Mouse (Mus musculus) stomach, postnatal 0 days (tissue): ENCODE results near the gene Mfsd10. TPM values are rescaled to one million over a fixed set of nuclear protein-coding genes. Genes with fewer than 3 reads are reported as not detected.

Source experiments
- ATAC-seq: fragments of 200-750 bp; cut with Nextera tagmentation; 2 replicates; pipeline ENCODE4 v1.8.0; 2017; ENCODE audit not compliant: low FRiP score, low TSS enrichment
- DNase-seq: peaks from one replicate; pipeline ENCODE4 v3.0.0-alpha.2; 2016; ENCODE audit warnings: low spot score
- H3K27ac ChIP-seq: fragments of 300-500 bp; sonication (generic); replicated peaks from 2 replicates; pipeline ENCODE4 v1.5.1; 2014; ENCODE audit warnings: mild to moderate bottlenecking, control low read depth
- H3K27me3 ChIP-seq: fragments of 300-500 bp; sonication (generic); 2 replicates; pipeline ENCODE4 v1.6.1; 2014; ENCODE audit warnings: low read length; ENCODE audit not compliant: control insufficient read depth, insufficient read depth
- H3K36me3 ChIP-seq: fragments of 300-500 bp; sonication (generic); 2 replicates; pipeline ENCODE4 v1.6.1; 2014; ENCODE audit warnings: low read length, mixed read lengths; ENCODE audit not compliant: control insufficient read depth, insufficient read depth
- H3K4me1 ChIP-seq: fragments of 300-500 bp; sonication (generic); replicated peaks from 2 replicates; pipeline ENCODE4 v1.6.1; 2014; ENCODE audit warnings: antibody characterized with exemption; ENCODE audit not compliant: control insufficient read depth, insufficient read depth
- H3K4me2 ChIP-seq: fragments of 300-500 bp; sonication (generic); replicated peaks from 2 replicates; pipeline ENCODE4 v1.6.1; 2014; ENCODE audit warnings: low read depth, mild to moderate bottlenecking, control low read depth, moderate library complexity
- H3K4me3 ChIP-seq: fragments of 300-500 bp; sonication (generic); 2 replicates; pipeline ENCODE4 v1.5.1; 2014; ENCODE audit warnings: low read depth, low read length, control low read depth
- H3K9ac ChIP-seq: fragments of 300-500 bp; sonication (generic); 2 replicates; pipeline ENCODE4 v1.6.1; 2014; ENCODE audit warnings: mild to moderate bottlenecking, low read length, control low read depth, mixed read lengths
- H3K9me3 ChIP-seq: fragments of 300-500 bp; sonication (generic); 2 replicates; pipeline ENCODE4 v1.6.1; 2016; ENCODE audit warnings: low read length; ENCODE audit not compliant: control insufficient read depth
- CTCF ChIP-seq: IDR thresholded peaks from 2 replicates; pipeline ENCODE4 v1.5.1; 2016; ENCODE audit warnings: antibody characterized with exemption, low read depth, mild to moderate bottlenecking, moderate library complexity
- EP300 ChIP-seq: optimal IDR thresholded peaks from 2 replicates; pipeline ENCODE3; 2016; ENCODE audit warnings: antibody characterized with exemption
- WGBS: fragments of 180-500 bp; shearing (Covaris S2); extraction: QIAGEN DNeasy Blood & Tissue Kit; methylation state at CpG from one replicate; pipeline ENCODE4 v1.1.7; 2014; 5-methylcytosine and 5-hydroxymethylcytosine counted together
- polyA plus RNA-seq: library from polyadenylated mRNA; unstranded; fragments of >200 nt; fragmentation: Nextera tagmentation; extraction: Ambion mirVana; gene quantifications from 2 replicates; pipeline ENCODE4 v1.2.1, GENCODE M21; 2015

Mfsd10 gene
- polyA plus RNA-seq, 1 experiment from 2014 or later, result 57.4 TPM

DNA sequence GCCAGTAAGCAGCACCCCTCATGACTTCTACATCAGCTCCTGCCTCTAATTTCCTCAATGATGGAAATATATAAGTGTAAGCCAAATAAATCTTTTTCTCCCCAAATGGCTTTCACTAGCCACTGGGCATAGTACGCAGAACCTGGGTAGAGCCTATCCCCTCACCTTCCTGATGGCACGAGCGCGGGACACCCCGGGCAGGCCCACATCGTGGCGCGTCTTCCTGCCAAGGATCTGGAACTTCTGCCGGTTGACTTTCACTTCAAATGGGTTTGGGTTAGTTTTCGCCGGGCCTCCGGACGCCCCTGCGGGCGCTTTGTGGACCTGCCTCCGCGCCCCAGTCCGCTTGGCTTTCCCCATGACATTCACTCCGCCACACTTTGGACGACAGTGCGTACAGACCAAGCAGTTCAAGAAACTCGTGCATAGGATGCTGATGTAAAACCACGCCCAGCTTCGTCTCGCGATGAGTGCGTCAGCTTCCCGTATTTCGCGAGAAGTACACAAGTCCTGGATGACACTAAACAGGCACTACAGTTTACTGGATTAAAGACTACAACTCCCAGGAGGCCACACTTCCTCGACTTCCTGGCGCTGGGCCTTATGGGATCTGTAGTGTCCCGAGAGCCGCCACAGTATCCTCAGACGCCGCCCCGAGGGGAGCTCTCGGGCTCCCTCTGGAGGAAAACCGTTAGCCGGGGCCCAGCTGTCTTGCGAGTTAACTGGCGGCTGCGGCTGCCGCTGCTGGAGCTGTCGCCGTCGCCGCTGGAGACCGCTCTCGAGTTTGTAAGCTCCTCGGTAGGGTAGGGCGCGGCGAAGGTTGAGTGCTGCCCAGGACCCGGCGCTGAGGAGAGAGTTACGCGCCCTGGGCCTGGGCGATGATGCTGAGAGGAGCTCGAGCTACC, 22.9 kb upstream of the Mfsd10 start, which contains the start of the genes Nop14 and Grk4:
Nop14 (minus strand) TSS at position 463 of the 905 bp plus-strand sequence.
Grk4 (plus strand) TSS at position 694 of the 905 bp plus-strand sequence.
- peak; percentile 96 for TF ChIP-seq CTCF
- peak; percentile 97 for TF ChIP-seq EP300
- H3K27me3 ChIP-seq, result no peaks in the 10 kb centered on the region
- peak within 1 kb of the TSS; percentile 69 for H3K9ac ChIP-seq
- H3K4me1 ChIP-seq, result no peaks in the 10 kb centered on the region; the same call in 1 of the 2 replicates
- H3K4me3 ChIP-seq, result peak within 1 kb of the TSS; percentile 67
- ATAC-seq (peak; percentile 100), DNase-seq (peak; percentile 99)
- H3K27ac ChIP-seq, result peak within 1 kb of the TSS; percentile 93
- no peaks in the 10 kb centered on the region for H3K9me3 ChIP-seq
- H3K36me3 ChIP-seq, result peaks cover 9% of the 10 kb centered on the region; the same call in 1 of the 2 replicates
- under 1% methylated on average over 60 of the region's 60 CpGs for WGBS
- peak within 1 kb of the TSS; percentile 74 for H3K4me2 ChIP-seq

DNA sequence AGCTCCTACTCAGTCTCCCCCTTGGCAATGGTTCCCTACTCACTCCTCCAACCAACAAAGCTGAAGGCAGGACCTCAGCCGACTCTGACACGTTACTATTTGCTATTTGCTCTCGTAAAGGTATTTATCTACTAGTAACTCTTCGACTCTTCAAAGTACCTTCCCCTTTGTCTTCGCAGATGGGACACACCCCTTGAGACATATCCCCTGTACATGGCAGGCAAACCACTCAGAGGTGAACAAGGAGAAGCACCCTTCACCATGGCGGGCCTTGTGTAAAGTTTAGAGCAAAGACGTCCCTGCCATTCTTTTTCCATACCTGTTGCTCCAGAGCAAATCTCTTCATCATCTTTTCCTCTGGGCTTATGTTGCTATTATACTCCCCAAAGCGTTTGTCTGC, 20.5 kb upstream of the Mfsd10 start:
- H3K27ac ChIP-seq, result no peak overlapping the region
- ATAC-seq (no peak), DNase-seq (no peak)
- no peaks in the 10 kb centered on the region for H3K9me3 ChIP-seq
- H3K4me1 ChIP-seq, result no peaks in the 10 kb centered on the region; the same call in 1 of the 2 replicates
- TF ChIP-seq EP300, result no peak
- TF ChIP-seq CTCF, result no peak
- WGBS, result 83% methylated on average over 8 of the region's 8 CpGs
- H3K27me3 ChIP-seq, result no peaks in the 10 kb centered on the region
- H3K9ac ChIP-seq, result no peak overlapping the region
- H3K4me3 ChIP-seq, result no peak overlapping the region
- H3K4me2 ChIP-seq, result no peak overlapping the region
- peaks cover 16% of the 10 kb centered on the region for H3K36me3 ChIP-seq

DNA sequence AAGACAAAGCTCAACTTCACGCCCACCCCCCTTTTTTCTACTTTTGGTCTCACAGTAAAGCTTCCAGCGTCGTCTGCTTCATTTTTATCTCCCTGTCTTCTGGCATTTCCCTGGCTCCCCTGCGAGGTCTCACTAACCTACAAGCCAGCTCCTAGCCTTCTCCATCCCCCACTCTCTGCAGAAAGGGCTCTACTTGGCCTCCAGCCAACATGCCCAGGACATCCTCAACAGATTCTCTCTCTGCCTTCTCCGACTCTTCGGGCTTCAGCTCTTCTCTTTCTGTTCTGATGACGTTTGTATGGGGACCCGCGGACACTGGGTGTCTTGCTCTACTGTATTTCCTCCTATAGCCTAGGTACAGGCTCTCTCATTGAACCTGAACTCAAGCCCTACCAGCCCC, 17.9 kb upstream of the Mfsd10 start:
- H3K4me3 ChIP-seq, result no peak overlapping the region

DNA sequence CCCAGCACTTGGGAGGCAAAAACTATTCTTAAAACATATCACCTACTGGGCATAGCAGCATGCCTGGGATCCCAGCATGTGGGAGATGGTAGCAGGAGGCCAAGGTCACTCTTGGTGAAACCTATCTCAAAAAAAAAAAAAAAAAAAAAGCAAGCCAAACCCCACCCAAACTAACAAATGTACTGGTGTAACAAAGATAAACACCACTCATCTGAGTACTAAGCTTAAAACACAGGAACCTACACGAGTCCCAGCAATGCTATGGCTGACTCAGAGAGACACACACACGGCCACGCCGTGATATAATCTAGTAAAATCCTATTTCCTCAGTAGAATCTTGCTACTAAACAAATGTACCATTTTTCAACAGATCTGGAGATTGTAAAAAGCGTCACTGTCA, 15.9 kb upstream of the Mfsd10 start:
- WGBS, result 76% methylated on average over 5 of the region's 5 CpGs
- Histone ChIP-seq H3K27ac (no peak overlapping the region), H3K4me3 (no peak overlapping the region), H3K4me1 (no peaks in the 10 kb centered on the region), H3K9me3 (no peaks in the 10 kb centered on the region), H3K36me3 (peaks cover 46% of the 10 kb centered on the region), H3K4me2 (no peak overlapping the region), H3K27me3 (no peaks in the 10 kb centered on the region), H3K9ac (no peak overlapping the region)
- TF ChIP-seq CTCF (no peak), EP300 (no peak)
- DNase-seq (no peak), ATAC-seq (no peak)

More for the DNA sequence above, 17.9 kb upstream of the Mfsd10 start:
- Histone ChIP-seq H3K4me2 (no peak overlapping the region), H3K9ac (no peak overlapping the region), H3K27me3 (no peaks in the 10 kb centered on the region), H3K36me3 (peaks cover 35% of the 10 kb centered on the region), H3K27ac (no peak overlapping the region), H3K9me3 (no peaks in the 10 kb centered on the region), H3K4me1 (no peaks in the 10 kb centered on the region; the same call in 1 of the 2 replicates)
- no peak for DNase-seq
- TF ChIP-seq EP300 (no peak), CTCF (no peak)
- ATAC-seq, result no peak
- WGBS, result 80% methylated on average over 9 of the region's 9 CpGs

DNA sequence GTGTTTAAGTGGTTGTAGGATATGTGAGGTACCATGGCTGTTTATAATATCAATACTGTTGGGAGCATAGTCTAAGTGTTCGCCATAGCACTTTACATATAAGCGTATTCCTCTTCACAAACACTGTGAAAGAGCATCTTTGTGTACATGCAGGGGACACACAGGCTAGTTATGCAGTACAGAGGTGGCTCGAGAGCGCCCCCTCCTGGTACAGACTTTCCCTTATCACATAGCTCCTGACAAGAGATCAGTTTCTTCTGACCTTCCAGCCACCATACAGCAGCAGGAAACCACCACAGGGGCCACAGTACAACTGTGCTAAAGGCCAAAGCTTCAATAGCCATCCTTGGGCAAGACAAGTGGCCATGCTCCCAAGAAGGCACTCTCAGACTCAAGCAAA, 10.6 kb upstream of the Mfsd10 start:
- H3K4me3 ChIP-seq, result no peak overlapping the region
- TF ChIP-seq EP300 (no peak), CTCF (peak; percentile 82)
- H3K36me3 ChIP-seq, result peaks cover 49% of the 10 kb centered on the region
- ATAC-seq (peak; percentile 43; the same call in 1 of the 2 replicates), DNase-seq (peak; percentile 69)
- H3K27ac ChIP-seq, result no peak overlapping the region
- no peak overlapping the region for H3K4me2 ChIP-seq
- H3K27me3 ChIP-seq, result no peaks in the 10 kb centered on the region
- 41% methylated on average over 4 of the region's 4 CpGs for WGBS
- no peak overlapping the region for H3K9ac ChIP-seq
- no peaks in the 10 kb centered on the region for H3K9me3 ChIP-seq
- no peaks in the 10 kb centered on the region for H3K4me1 ChIP-seq

DNA sequence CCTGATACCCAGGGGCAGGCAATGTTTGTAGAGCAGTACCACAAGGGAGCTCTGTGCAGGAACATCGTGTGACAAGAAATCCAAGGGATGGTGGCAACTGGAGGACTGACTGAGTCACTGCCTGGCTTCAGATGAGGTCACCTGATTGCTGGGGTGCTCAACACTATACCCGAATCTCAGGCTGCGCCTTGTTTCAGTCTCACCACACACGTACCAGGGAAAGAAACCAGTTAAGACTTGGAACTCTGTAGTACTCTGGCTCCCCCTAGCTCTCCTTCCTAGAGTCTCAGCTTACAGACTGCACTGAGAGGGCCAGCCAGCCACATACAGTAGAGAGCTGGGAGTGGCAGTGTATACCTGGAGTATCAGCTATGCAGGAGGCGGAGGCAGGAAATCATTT, 5.9 kb upstream of the Mfsd10 start:
- 43% methylated on average over 5 of the region's 5 CpGs for whole genome bisulfite sequencing
- H3K4me3 ChIP-seq, result no peak overlapping the region
- H3K27ac ChIP-seq, result no peak overlapping the region
- TF ChIP-seq EP300 (no peak), CTCF (peak; percentile 85)
- ATAC-seq (peak; percentile 94), DNase-seq (peak; percentile 74)
- no peaks in the 10 kb centered on the region for H3K27me3 ChIP-seq
- H3K4me1 ChIP-seq, result no peaks in the 10 kb centered on the region
- no peak overlapping the region for H3K4me2 ChIP-seq
- H3K36me3 ChIP-seq, result peaks cover 37% of the 10 kb centered on the region
- no peak overlapping the region for H3K9ac ChIP-seq
- H3K9me3 ChIP-seq, result no peaks in the 10 kb centered on the region
